Comparison of ENCODE assay signal across 9 mouse cellular contexts in genomic region chr7:15982729-15983407, GRCm38 (mm10). TPM values are rescaled to one million over a fixed set of nuclear protein-coding genes. Genes with fewer than 3 reads are reported as not detected.
DNase-seq lines count a peak whose midpoint lies in the region; TF ChIP-seq lines count a peak whose summit lies in the region.
"Had no signal": no experiment of that assay in that cellular context is flagged by ENCODE, and none has a peak within 500 bp of the region (broad histone marks: within the 10 kb centered on the region; RNA-seq: fewer than 3 reads in every experiment).

No protein-coding gene starts in this region.

- peaks cover 10% of the 10 kb centered on the region for H3K4me1 ChIP-seq in cerebellum, adult 2 months (ENCODE audit: control insufficient read depth, insufficient read depth, low read length)
- H3K4me1 ChIP-seq: midbrain, embryonic 12.5 days had no signal

- TF ChIP-seq CTCF in cerebellum, adult 2 months (IDR thresholded peaks at IDR 0.05; ENCODE audit: borderline replicate concordance, insufficient read depth, low read depth, low read length), result peak; percentile 33; the same call in 1 of the 2 replicates

- no peak overlapping the region for H3K27ac ChIP-seq in cerebellum, adult 2 months (ENCODE audit: insufficient read depth, low read length)
- H3K27ac ChIP-seq: midbrain, embryonic 12.5 days had no signal

- WGBS in cerebellum, adult 2 months, result 28% methylated on average over 4 of the region's 4 CpGs

- no peak for TF ChIP-seq POLR2A in cerebellum, adult 2 months (IDR thresholded peaks at IDR 0.05; ENCODE audit: borderline replicate concordance, insufficient read depth, low read length)

- DNase-seq in cerebellum, adult 2 months, result peak in 1 of 2 experiments; percentile 59
- DNase-seq in cerebellum, adult 9-11 months, result no peak
- DNase-seq in left cerebral cortex, postnatal 25 days (ENCODE audit: low spot score in 2 of 2), result peak; percentile 35 to 59
- no peak for DNase-seq in left cerebral cortex, postnatal 4 days
- peak; percentile 73 for DNase-seq in adipocyte (ENCODE audit: low spot score)
- DNase-seq in lung, postnatal 10 days, result peak; percentile 66
- DNase-seq in urinary bladder, postnatal 10 days (ENCODE audit: low spot score), result no peak
- no peak for DNase-seq in urinary bladder, postnatal 4 days (ENCODE audit: low spot score in 2 of 2)

- intact Hi-C loops in left cerebral cortex, postnatal 25 days (cut with DNase I), result loop anchor here (1.0 to 10.0 kb wide), 2 partner anchors 69 to 172 kb away; no protein-coding TSS in a partner anchor
- intact Hi-C loops in left cerebral cortex, postnatal 4 days (cut with DNase I), result loop anchor here (5.0 kb wide), 1 partner anchor 64 kb away; the partner anchor contains the start of gene Bicra

- H3K4me3 ChIP-seq in cerebellum, adult 2 months (replicated peaks; ENCODE audit: insufficient read depth, low read depth, low read length), result no peak overlapping the region
- H3K4me3 ChIP-seq: midbrain, embryonic 12.5 days had no signal

- no peaks in the 10 kb centered on the region for H3K27me3 ChIP-seq in cerebellum, adult 2 months (ENCODE audit: control insufficient read depth, insufficient read depth, low read length)
- H3K27me3 ChIP-seq: midbrain, embryonic 12.5 days had no signal

RNA-seq across cellular contexts. Expression of gene Ehd2, which starts 15.5 kb away (rescaled TPM):
- 7.4 and 7.5 TPM in 2 replicates for polyA plus RNA-seq in cerebellum, adult 2 months (2012; rRNA removed)
- total RNA-seq in left cerebral cortex, postnatal 25 days (2021), result 1 to 10 TPM; 4.7 to 8.4 TPM
- 1 to 10 TPM; 6.2 to 6.7 TPM for total RNA-seq in left cerebral cortex, postnatal 4 days (2021)

RNA-seq across cellular contexts. Expression of gene Nop53, which starts 37.0 kb away (rescaled TPM):
- polyA plus RNA-seq in cerebellum, adult 2 months (2012; rRNA removed), result 104 and 108 TPM in 2 replicates
- 100 to 1,000 TPM in 1 of 2 experiments, 10 to 100 TPM in 1; 98.5 to 104 TPM for total RNA-seq in left cerebral cortex, postnatal 25 days (2021)
- total RNA-seq in left cerebral cortex, postnatal 4 days (2021), result 100 to 1,000 TPM; 110 to 112 TPM

Comparison
In these comparisons a context has a peak if more than half of its experiments do, and no peak if none do; other contexts are left out.
1. DNase-seq: peak in left cerebral cortex, postnatal 25 days (2 of 2), adipocyte (single experiment) and lung, postnatal 10 days (single experiment); none in cerebellum, adult 9-11 months (single experiment), left cerebral cortex, postnatal 4 days (single experiment), urinary bladder, postnatal 10 days (single experiment) and urinary bladder, postnatal 4 days (0 of 2).